Mouse (Mus musculus): Measurements from ENCODE around the gene Nup155.

Gene Nup155

DNA sequence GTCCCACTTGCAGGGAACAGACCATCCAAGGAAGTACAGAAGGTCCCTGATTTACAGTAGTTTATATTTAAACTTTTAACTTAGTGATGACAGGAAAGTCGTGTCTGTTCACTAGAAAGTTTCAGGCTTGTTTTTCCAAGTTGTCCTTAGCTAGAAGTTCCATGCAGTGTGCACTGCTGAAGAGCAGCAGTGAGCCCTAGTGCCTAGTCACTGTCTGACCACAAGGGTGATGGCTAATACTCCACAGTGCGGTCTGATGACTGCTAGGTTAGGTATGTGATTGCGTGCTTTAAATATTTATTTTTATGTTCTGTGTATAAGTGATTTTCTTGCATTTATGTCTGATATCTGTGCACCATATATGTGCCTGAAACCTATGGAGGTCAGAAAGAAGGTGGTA lies 81.4 kb downstream of the Nup155 start:
- no peak for DNase-seq (ENCODE audit: low spot score in 2 of 2)

DNA sequence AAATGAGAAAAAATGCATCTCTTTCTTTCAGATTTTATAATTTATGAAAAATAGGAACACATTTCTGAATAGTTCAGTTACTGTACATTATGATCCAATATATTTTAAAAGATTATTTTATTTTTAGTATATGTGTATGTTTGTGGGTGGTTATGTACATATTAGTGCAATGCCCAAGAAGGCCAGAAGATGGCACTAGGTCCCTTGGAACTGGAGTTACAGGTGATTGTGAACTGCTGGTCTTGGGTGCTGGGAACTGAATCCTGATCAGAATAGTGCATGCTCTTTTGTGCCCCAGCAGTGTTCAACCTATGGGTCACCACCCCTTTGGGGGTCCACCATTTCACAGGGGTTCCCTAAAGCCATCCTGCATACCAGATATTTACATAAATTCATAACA lies 91.2 kb downstream of the Nup155 start:
- DNase-seq (ENCODE audit: low spot score in 2 of 2): no peak

- no peak for DNase-seq (ENCODE audit: low spot score in 2 of 2)
These were observed 99.3 kb downstream of the Nup155 start for GRCm38 (mm10) chr15:8208362-8208761.

Data from right cerebral cortex, adult 2 months (tissue).